Mouse (Mus musculus) ovary, postnatal 10 days (tissue): Measurements from ENCODE around the gene Taz.

Source experiments
- DNase-seq: peaks from one replicate; pipeline ENCODE4 v3.0.0; 2022; ENCODE audit warnings: low spot score

Taz gene

GRCm38 (mm10) chrX:74281041-74281731, 526 bp upstream of the Taz start:
- peak; percentile 18 for DNase-seq

GRCm38 (mm10) chrX:74282395-74283091, 831 bp downstream of the Taz start:
- peak; percentile 33 for DNase-seq

- DNase-seq = no peak
These were observed 1.4 kb downstream of the Taz start for GRCm38 (mm10) chrX:74283092-74283437.

- no peak for DNase-seq
These were observed 11.7 kb downstream of the Taz start for GRCm38 (mm10) chrX:74293431-74293830.

- peak; percentile 76 for DNase-seq
These were observed 15.1 kb downstream of the Taz start, which contains the start of gene Atp6ap1 for GRCm38 (mm10) chrX:74296538-74297448. Atp6ap1 (plus strand) TSS chrX:74297097.

GRCm38 (mm10) chrX:74298348-74298747, 16.6 kb downstream of the Taz start:
- no peak for DNase-seq

GRCm38 (mm10) chrX:74299721-74300120, 18.0 kb downstream of the Taz start:
- no peak for DNase-seq

- peak; percentile 50 for DNase-seq
These were observed 23.4 kb downstream of the Taz start, which contains the start of gene Gdi1 for GRCm38 (mm10) chrX:74304867-74305700. Gdi1 (plus strand) TSS chrX:74304998.

GRCm38 (mm10) chrX:74312540-74313464, 31.1 kb downstream of the Taz start, which contains the start of gene Fam50a:
Fam50a (plus strand) TSS chrX:74313033.
- peak; percentile 25 for DNase-seq

GRCm38 (mm10) chrX:74328725-74329161, 47.0 kb downstream of the Taz start, which contains the start of gene Plxna3:
Plxna3 (plus strand) TSS chrX:74329066.
- peak; percentile 52 for DNase-seq

- no peak for DNase-seq
These were observed 47.5 kb downstream of the Taz start for GRCm38 (mm10) chrX:74329215-74329671.

GRCm38 (mm10) chrX:74330166-74330930, 48.6 kb downstream of the Taz start:
- DNase-seq = no peak
